Mouse (Mus musculus) liver, embryonic 14 days (tissue): ENCODE measurements around the gene Zfp146. TPM values are rescaled to one million over a fixed set of nuclear protein-coding genes. Genes with fewer than 3 reads are reported as not detected.

Experiments used
- polyA plus RNA-seq: library from polyadenylated mRNA; depleted of rRNA; stranded (reverse); fragments of >200 nt; gene quantifications from 2 replicates; pipeline ENCODE4 v1.2.3, GENCODE M21; 2012; rRNA removed

Gene Zfp146
- 22.7 and 23.5 TPM in 2 replicates for polyA plus RNA-seq

GRCm38 (mm10) chr7:30169583-30170282 lies at the start of gene Zfp146:
Gene Zfp146, minus strand, starts transcription at chr7:30169750.

GRCm38 (mm10) chr7:30198481-30198971 lies 29.0 kb upstream of the Zfp146 start, which contains the start of gene Capns1:
Gene Capns1, minus strand, starts transcription at chr7:30198811.

GRCm38 (mm10) chr7:30183879-30184289 lies 14.3 kb upstream of the Zfp146 start, which contains the start of gene Cox7a1:
Gene Cox7a1, plus strand, starts transcription at chr7:30184144.

DNA sequence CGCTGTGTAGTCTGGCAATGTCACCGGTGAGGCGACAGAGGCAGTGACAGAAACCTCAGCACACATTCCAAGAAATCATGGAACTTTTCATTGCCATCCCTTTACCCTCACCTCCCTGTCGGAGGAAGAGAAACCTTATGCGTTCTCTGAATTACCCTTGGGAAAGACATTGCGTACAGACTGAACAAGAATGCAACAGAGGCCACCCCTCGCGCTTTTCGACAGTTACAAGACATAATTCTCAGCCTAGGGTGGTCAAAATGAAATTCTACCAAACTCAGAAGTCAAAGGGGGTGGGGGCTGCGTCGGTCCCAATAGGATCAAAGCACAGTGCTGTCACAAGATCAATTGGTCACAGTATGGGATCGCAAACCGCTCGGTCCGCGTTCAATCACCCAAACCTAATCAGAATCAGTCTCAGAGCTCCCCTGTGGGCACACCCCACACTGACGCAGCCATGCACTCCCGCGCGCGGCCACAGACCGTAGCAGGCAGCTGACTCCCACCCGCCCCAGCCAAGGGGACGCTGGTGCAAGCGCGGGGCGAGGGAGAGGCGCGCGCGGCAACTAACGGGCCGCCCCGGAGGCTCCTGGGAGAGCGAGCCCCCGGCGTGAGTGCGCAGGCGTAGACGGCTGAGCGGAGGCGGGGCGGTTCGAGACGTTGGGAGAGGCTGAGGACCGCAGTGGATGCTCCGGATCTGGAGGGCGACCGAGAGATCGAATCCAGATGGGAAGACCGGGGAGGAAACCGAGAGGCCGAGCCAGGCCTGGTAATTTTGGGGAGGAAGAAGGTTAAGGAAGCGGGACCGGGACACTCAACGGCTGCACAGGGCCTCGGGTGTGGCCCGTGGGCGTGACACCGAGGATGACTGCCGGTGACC lies 48.0 kb downstream of the Zfp146 start, which contains the start of gene Zfp382:
Gene Zfp382 (plus strand): TSS at position 635 of the 880 bp plus-strand sequence.

Other genes with a start within 250 kb of the Zfp146 start
- gene Zfp74, start 215.7 kb downstream of the Zfp146 start, polyA plus RNA-seq = 1.4 and 1.6 TPM in 2 replicates
- 5.8 and 6.6 TPM in 2 replicates for gene Zfp568, start 185.8 kb downstream of the Zfp146 start, polyA plus RNA-seq
- gene Zfp14, start 118.4 kb downstream of the Zfp146 start, polyA plus RNA-seq = 0.31 and 0.33 TPM in 2 replicates
- gene Zfp82, start 96.8 kb downstream of the Zfp146 start, polyA plus RNA-seq = 0.60 and 0.68 TPM in 2 replicates
- 0.02 TPM in 2 replicates for gene Gm26920, start 79.3 kb downstream of the Zfp146 start, polyA plus RNA-seq
- gene Zfp566, start 79.2 kb downstream of the Zfp146 start, polyA plus RNA-seq = 1.1 and 1.2 TPM in 2 replicates
- gene Zfp260, start 75.0 kb downstream of the Zfp146 start, polyA plus RNA-seq = 5.0 and 5.6 TPM in 2 replicates
- 0.57 and 0.73 TPM in 2 replicates for gene Zfp382, start 47.8 kb downstream of the Zfp146 start, polyA plus RNA-seq
- gene Cox7a1, start 14.4 kb upstream of the Zfp146 start, polyA plus RNA-seq = 2.8 and 3.4 TPM in 2 replicates
- gene Capns1, start 29.1 kb upstream of the Zfp146 start, polyA plus RNA-seq = 109 and 119 TPM in 2 replicates
- gene Polr2i, start 62.2 kb upstream of the Zfp146 start, polyA plus RNA-seq = 64.7 and 70.6 TPM in 2 replicates
- gene Tbcb, start 62.5 kb upstream of the Zfp146 start, polyA plus RNA-seq = 24.6 and 27.0 TPM in 2 replicates
- gene Ovol3, start 66.0 kb upstream of the Zfp146 start, polyA plus RNA-seq = 0.07 TPM in 1 of 2 replicates, not detected in the other
- gene Thap8, start 110.3 kb upstream of the Zfp146 start, polyA plus RNA-seq = not detected in 2 replicates
- 12.3 and 12.9 TPM in 2 replicates for gene Wdr62, start 110.7 kb upstream of the Zfp146 start, polyA plus RNA-seq
- gene Clip3, start 122.0 kb upstream of the Zfp146 start, polyA plus RNA-seq = 0.85 and 0.99 TPM in 2 replicates
- 13.6 and 13.9 TPM in 2 replicates for gene Alkbh6, start 139.0 kb upstream of the Zfp146 start, polyA plus RNA-seq
- 9.4 and 10.6 TPM in 2 replicates for gene Syne4, start 145.1 kb upstream of the Zfp146 start, polyA plus RNA-seq
- gene E130208F15Rik, start 152.0 kb upstream of the Zfp146 start, polyA plus RNA-seq = 0.12 and 0.16 TPM in 2 replicates
- gene Sdhaf1, start 154.1 kb upstream of the Zfp146 start, polyA plus RNA-seq = 4.5 and 5.2 TPM in 2 replicates
- 1.1 and 1.2 TPM in 2 replicates for gene Lrfn3, start 193.0 kb upstream of the Zfp146 start, polyA plus RNA-seq
- 65.2 and 83.0 TPM in 2 replicates for gene Tyrobp, start 244.0 kb upstream of the Zfp146 start, polyA plus RNA-seq